Mouse (Mus musculus) intestine, embryonic 16.5 days (tissue): ENCODE measurements around the gene Cabp1. TPM values are rescaled to one million over a fixed set of nuclear protein-coding genes. Genes with fewer than 3 reads are reported as not detected.

ENCODE experiments used
- ATAC-seq: fragments of 200-750 bp; cut with Nextera tagmentation; 2 replicates; pipeline ENCODE4 v1.8.0; 2017; ENCODE audit warnings: moderate TSS enrichment, moderate library complexity
- H3K27ac ChIP-seq: fragments of 300-500 bp; sonication (generic); 2 replicates; pipeline ENCODE4 v1.5.1; 2014; ENCODE audit warnings: mild to moderate bottlenecking, low read length
- H3K27me3 ChIP-seq: fragments of 300-500 bp; sonication (generic); replicated peaks from 2 replicates; pipeline ENCODE4 v1.6.1; 2014; ENCODE audit warnings: low read length, control low read depth, mixed read lengths; ENCODE audit not compliant: control insufficient read depth, insufficient read depth
- H3K36me3 ChIP-seq: fragments of 300-500 bp; sonication (generic); 2 replicates; pipeline ENCODE4 v1.6.1; 2014; ENCODE audit warnings: low read length, control low read depth; ENCODE audit not compliant: control insufficient read depth, insufficient read depth
- H3K4me1 ChIP-seq: fragments of 300-500 bp; sonication (generic); 2 replicates; pipeline ENCODE4 v1.6.1; 2014; ENCODE audit warnings: low read length, control low read depth, mixed read lengths; ENCODE audit not compliant: control insufficient read depth, insufficient read depth
- H3K4me2 ChIP-seq: fragments of 300-500 bp; sonication (generic); 2 replicates; pipeline ENCODE4 v1.6.1; 2014; ENCODE audit warnings: low read depth, low read length, control low read depth
- H3K4me3 ChIP-seq: fragments of 300-500 bp; sonication (generic); 2 replicates; pipeline ENCODE4 v1.5.1; 2014; ENCODE audit warnings: mild to moderate bottlenecking, low read length
- H3K9ac ChIP-seq: fragments of 300-500 bp; sonication (generic); 2 replicates; pipeline ENCODE4 v1.6.1; 2014; ENCODE audit warnings: low read depth, low read length
- H3K9me3 ChIP-seq: fragments of 300-500 bp; sonication (generic); 2 replicates; pipeline ENCODE4 v1.6.1; 2016; ENCODE audit warnings: low read length, control low read depth; ENCODE audit not compliant: control insufficient read depth
- WGBS: fragments of 180-500 bp; shearing (Covaris S2); extraction: QIAGEN DNeasy Blood & Tissue Kit; methylation state at CpG from one replicate; pipeline ENCODE4 v1.1.7; 2014; 5-methylcytosine and 5-hydroxymethylcytosine counted together
- polyA plus RNA-seq: library from polyadenylated mRNA; unstranded; fragments of >200 nt; fragmentation: Nextera tagmentation; extraction: Ambion mirVana; gene quantifications from 2 replicates; pipeline ENCODE4 v1.2.1, GENCODE M21; 2015

Cabp1 gene
- polyA plus RNA-seq, 1 experiment from 2014 or later = 1.2 TPM

DNA sequence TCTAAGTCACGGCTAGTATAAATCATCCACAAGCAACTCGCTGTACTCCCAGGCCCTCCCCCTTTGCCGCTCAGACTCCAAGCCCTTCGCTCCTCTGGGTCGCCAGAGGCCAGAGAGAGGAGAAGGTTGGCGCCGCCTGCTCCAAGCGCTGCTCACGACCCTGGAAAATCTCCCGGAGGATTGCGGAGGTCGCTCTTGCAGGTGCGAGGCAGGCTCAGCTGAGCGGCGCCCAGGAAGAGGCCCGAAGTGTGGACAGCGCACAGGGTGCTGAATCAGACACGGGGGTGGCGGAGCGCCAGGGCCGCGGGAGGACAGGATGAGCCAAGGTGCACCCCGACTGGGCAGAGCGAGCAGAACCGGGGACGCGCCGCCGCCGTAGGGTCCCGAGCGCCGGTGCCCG, 955 bp downstream of the Cabp1 start:
- peaks cover 5% of the 10 kb centered on the region; the same call in 1 of the 2 replicates for H3K9me3 ChIP-seq
- under 1% methylated on average over 34 of the region's 34 CpGs for WGBS
- peaks cover 19% of the 10 kb centered on the region for H3K4me1 ChIP-seq
- H3K4me3 ChIP-seq = peak overlapping the region; percentile 61
- peak; percentile 63 for ATAC-seq
- peaks cover 58% of the 10 kb centered on the region for H3K27me3 ChIP-seq
- peak overlapping the region; percentile 54 for H3K9ac ChIP-seq
- peak overlapping the region; percentile 100 for H3K4me2 ChIP-seq
- H3K27ac ChIP-seq = no peak overlapping the region
- no peaks in the 10 kb centered on the region for H3K36me3 ChIP-seq

DNA sequence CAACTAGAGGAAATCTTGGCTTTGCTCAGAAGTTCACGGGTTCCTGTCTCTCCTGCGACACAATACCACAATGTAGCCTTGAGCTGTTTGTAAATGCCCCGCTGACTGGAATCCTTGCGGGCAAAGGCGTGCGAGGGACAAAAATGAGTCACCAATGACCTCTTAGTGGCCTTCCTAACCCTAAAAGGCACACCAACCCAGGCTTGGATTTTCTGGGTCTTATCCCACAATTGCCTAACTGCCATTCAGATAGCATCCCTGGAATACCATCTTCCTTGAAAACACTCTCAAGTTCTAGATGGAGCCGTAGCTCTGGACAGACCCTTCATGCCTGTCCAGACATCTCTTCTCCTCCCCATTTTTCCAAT, 1.4 kb downstream of the Cabp1 start:
- H3K4me2 ChIP-seq = peak overlapping the region; percentile 100
- 16% methylated on average over 7 of the region's 7 CpGs for whole genome bisulfite sequencing
- H3K4me1 ChIP-seq = peaks cover 19% of the 10 kb centered on the region
- peaks cover 58% of the 10 kb centered on the region for H3K27me3 ChIP-seq
- H3K9me3 ChIP-seq = peaks cover 5% of the 10 kb centered on the region; the same call in 1 of the 2 replicates
- peak overlapping the region; percentile 61 for H3K4me3 ChIP-seq
- H3K9ac ChIP-seq = peak overlapping the region; percentile 54; the same call in 1 of the 2 replicates
- H3K27ac ChIP-seq = no peak overlapping the region
- no peaks in the 10 kb centered on the region for H3K36me3 ChIP-seq
- no peak for ATAC-seq

DNA sequence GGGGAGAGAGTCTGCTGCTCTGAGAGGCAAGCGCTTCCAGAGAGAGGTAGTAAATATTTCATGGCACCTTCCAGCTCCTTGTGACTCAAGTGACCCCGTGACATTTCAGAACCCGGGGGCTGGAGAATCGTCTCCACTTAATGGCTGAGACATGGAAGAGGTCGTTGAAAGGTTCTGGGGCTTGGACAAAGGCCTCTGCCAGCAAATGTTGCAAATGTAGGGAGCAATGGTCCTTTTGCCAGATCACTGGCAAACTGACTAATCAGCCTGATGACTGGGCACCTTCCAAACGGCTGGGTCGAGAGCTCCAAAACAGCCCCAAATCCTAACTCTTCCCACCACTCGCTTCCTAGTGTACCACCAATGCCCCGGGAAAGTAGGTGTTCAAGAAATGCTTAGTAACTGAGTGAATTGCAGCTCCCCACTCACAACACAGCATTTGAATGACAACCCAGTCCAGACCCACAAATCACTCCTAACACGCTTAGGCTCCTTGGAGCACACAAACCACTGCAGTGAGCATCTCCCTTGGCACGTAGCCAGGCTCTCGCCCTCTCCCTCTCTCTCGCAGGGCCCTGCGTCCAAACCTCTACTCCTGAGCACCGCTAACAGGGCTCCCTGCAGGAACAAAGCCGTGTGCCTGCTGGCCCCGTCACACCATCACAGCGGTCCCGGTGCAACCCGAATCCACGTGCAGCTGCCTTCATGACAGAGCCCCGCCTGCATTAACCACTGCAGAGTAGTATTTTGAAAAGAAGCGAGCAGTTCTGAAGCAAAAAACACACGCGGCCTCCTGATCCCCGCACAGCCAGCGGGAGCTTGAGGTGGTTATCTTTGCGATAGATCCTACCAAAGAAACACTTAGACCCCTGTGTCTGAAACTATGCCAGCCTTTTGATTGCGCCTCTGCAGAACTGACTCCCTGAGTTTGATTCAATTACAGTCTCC, 2.0 kb downstream of the Cabp1 start:
- H3K27me3 ChIP-seq = peaks cover 58% of the 10 kb centered on the region
- no peak overlapping the region for H3K27ac ChIP-seq
- H3K4me3 ChIP-seq = no peak overlapping the region
- no peak overlapping the region for H3K9ac ChIP-seq
- ATAC-seq = no peak
- WGBS = 10% methylated on average over 29 of the region's 29 CpGs
- H3K4me1 ChIP-seq = peaks cover 19% of the 10 kb centered on the region
- H3K4me2 ChIP-seq = no peak overlapping the region
- no peaks in the 10 kb centered on the region for H3K36me3 ChIP-seq
- H3K9me3 ChIP-seq = peaks cover 5% of the 10 kb centered on the region; the same call in 1 of the 2 replicates

DNA sequence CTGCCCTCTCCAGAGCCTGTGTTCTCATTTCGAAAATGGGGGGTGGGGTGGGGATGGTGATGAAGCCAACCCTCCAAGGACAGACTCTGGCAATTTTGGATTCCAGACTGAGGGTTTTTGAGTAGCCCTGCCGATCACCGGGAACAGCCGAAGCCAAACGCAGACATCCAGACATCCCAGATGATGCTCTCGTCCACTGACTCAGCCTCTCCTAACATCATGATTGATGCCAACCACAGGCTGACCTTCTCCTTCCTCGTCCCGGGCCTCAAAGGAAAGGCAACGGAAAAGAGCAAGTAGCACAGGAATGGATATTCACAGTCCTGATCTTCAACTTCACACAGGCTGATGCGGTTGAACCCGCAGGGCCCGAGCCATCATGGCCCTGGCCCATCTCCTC, 4.1 kb downstream of the Cabp1 start:
- Histone ChIP-seq H3K4me3 (no peak overlapping the region), H3K9ac (no peak overlapping the region), H3K27me3 (peaks cover 69% of the 10 kb centered on the region), H3K27ac (no peak overlapping the region), H3K9me3 (peaks cover 5% of the 10 kb centered on the region; the same call in 1 of the 2 replicates), H3K36me3 (no peaks in the 10 kb centered on the region), H3K4me1 (peaks cover 29% of the 10 kb centered on the region), H3K4me2 (no peak overlapping the region)
- no peak for ATAC-seq
- whole genome bisulfite sequencing = 70% methylated on average over 12 of the region's 12 CpGs

DNA sequence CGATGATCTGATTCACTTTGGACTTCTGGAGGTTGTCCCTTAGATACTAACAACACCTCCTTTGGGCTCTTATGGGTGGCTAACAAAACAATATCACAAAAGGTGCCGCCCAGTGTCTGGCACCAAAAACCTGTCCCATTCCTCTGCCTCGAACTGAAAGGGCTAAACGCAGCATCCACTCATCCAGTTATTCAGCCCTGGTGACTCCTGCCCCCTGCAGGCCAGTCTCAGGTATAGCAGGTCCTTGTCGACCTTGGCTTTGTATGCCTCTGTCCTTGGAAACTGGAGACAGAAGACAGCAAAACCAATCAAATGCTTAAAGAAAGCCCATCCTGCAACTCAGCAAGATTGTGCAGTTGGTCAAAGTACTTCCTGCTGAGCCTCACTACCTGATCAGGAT, 5.4 kb downstream of the Cabp1 start:
- H3K4me2 ChIP-seq = no peak overlapping the region
- no peaks in the 10 kb centered on the region for H3K36me3 ChIP-seq
- peaks cover 56% of the 10 kb centered on the region for H3K27me3 ChIP-seq
- H3K27ac ChIP-seq = no peak overlapping the region
- no peak overlapping the region for H3K9ac ChIP-seq
- H3K4me3 ChIP-seq = no peak overlapping the region
- H3K4me1 ChIP-seq = peaks cover 24% of the 10 kb centered on the region
- no peak for ATAC-seq
- peaks cover 5% of the 10 kb centered on the region; the same call in 1 of the 2 replicates for H3K9me3 ChIP-seq
- WGBS = 46% methylated on average over 5 of the region's 5 CpGs

DNA sequence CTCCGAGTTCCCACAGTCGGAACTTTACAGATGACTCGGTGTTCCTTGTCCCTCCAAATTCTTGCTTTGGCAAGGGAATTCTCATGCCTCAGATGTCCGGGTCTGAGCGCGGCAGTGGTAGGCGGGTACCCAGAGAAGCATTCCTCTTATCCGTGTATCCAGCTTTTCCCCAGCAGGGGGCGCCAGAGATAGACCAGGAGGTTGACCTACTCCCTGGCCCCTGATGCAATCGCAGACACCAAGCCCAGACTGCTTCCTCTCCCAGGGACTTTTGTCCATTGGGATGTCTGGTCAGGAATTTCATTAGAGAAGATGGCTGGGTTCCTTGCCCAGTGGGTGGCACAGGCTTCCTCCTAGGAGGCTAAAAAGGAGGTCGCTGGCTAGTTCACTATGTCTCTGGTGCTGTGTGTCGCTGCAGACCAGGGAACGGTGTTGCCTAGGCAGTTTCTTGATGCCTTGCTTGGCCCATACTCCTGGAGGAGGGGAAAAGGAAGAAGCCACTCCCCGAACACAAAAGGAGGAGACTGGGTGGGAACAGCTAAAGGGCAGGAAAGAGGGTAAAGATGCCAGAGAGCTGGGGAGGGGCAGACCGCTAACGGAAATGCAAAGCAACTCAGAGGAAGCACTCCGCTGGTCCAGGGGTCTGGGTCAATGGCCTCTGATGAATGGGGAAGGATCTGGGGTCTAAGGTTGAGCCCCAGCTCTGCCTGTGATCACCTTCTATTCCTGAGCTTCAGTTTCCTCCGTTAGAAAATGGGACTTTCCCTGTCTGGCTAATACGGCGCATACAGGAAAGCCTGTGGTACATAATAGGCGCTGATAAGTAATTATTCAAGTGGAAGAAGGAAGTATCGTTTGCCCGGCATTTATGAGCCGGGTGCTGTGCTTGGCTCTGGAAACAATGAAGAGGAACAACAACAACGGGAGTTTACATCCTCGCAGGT, 6.7 kb downstream of the Cabp1 start:
- 20% methylated on average over 26 of the region's 26 CpGs for WGBS
- peak; percentile 83 for ATAC-seq
- no peak overlapping the region for H3K27ac ChIP-seq

DNA sequence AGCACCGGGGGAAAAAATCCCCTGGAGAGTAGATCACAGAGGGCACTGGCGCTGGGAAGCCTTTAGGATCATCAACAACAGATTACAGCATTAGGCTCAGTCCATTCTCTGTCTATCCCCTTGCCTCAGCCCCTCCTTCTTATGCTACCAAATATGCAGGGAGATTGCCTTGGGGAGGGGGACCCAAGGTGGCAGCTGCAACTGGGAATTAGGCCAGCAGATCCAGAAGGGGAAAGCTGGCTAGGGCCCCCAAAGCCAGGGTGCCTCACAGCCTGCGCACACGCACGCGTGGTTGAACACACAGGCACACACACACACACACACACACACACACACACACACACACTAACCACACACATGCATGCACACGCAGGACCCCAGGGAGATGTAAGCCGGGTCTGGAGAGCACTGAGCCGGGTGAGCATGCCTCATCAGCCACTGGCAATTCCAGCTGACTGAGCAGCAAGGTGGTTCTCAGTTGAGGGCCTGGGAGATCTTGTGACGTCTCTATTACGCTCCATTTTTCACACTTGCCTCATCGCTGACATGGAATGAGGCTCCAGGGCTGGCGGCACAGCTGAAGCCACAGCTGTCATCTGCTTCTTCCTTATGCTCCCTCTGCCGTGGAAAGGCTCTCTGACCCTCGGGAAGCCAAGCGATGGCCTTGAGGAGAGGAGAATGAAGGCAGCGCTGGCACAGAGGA, 7.7 kb downstream of the Cabp1 start:
- Histone ChIP-seq H3K4me2 (peak overlapping the region; percentile 44), H3K27me3 (peaks cover 33% of the 10 kb centered on the region), H3K9ac (no peak overlapping the region), H3K36me3 (no peaks in the 10 kb centered on the region), H3K4me3 (0 out of 2 replicates have a peak overlapping the region, but pooled peaks have one; percentile 5), H3K27ac (no peak overlapping the region), H3K4me1 (peaks cover 21% of the 10 kb centered on the region), H3K9me3 (peaks cover 5% of the 10 kb centered on the region; the same call in 1 of the 2 replicates)
- WGBS = 41% methylated on average over 17 of the region's 17 CpGs
- no peak for ATAC-seq

More for the DNA sequence above, 6.7 kb downstream of the Cabp1 start:
- Histone ChIP-seq H3K9me3 (peaks cover 5% of the 10 kb centered on the region; the same call in 1 of the 2 replicates), H3K27me3 (peaks cover 43% of the 10 kb centered on the region), H3K4me3 (0 out of 2 replicates have a peak overlapping the region, but pooled peaks have one; percentile 5), H3K9ac (no peak overlapping the region), H3K36me3 (no peaks in the 10 kb centered on the region), H3K4me1 (peaks cover 16% of the 10 kb centered on the region), H3K4me2 (peak overlapping the region; percentile 44)

DNA sequence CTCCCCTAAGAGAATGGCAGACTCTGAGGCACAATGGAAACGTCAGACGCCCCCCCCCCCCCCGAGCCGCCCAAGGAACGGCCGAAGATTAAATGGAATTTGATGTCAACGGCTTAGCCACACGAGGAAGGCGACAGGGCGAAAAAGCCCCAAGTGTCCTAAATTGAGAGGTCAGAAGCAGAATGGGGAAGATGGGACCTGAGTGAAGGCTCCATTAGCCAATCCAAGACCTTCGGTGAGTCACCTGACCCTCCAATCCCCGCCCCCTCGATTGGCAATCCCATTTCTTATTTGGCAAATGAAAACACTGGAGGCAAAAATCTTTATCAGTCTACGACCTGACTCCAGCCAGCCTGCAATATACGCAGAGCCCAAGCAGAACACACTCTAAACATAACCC, 9.5 kb downstream of the Cabp1 start:
- Histone ChIP-seq H3K4me3 (no peak overlapping the region), H3K27me3 (peaks cover 18% of the 10 kb centered on the region), H3K27ac (no peak overlapping the region), H3K9me3 (peaks cover 5% of the 10 kb centered on the region; the same call in 1 of the 2 replicates), H3K4me1 (peaks cover 23% of the 10 kb centered on the region), H3K9ac (no peak overlapping the region), H3K4me2 (peak overlapping the region; percentile 20; the same call in 1 of the 2 replicates), H3K36me3 (no peaks in the 10 kb centered on the region)
- no peak for ATAC-seq
- 21% methylated on average over 15 of the region's 15 CpGs for WGBS
